Mouse (Mus musculus): ENCODE results near the gene Snupn. TPM values are rescaled to one million over a fixed set of nuclear protein-coding genes. Genes with fewer than 3 reads are reported as not detected.
"Not testable (repeated sequence)": the region's sequence is repeated elsewhere in the genome, so short reads cannot be mapped to it uniquely, and the experiment has no call there.

Snupn gene
- 10 to 100 TPM; 13.5 to 16.3 TPM for total RNA-seq (2021)
- long read RNA-seq, experiment 1, transcript Snupn-201 (9 exons, 1,391 nt): major isoform, 12 of 19 reads
- long read RNA-seq, experiment 1, partial matches to known transcripts: 3 of 19 reads
- long read RNA-seq, experiment 1, other reads (novel, unspliced or antisense): 4 of 19 reads
- long read RNA-seq, experiment 2, transcript Snupn-201 (9 exons, 1,391 nt): major isoform, 10 of 12 reads
- long read RNA-seq, experiment 2, partial matches to known transcripts: 0 of 12 reads
- long read RNA-seq, experiment 2, other reads (novel, unspliced or antisense): 2 of 12 reads

GRCm38 (mm10) chr9:56950414-56951400 lies at the start of gene Snupn:
Snupn (plus strand) TSS chr9:56950878.
- peak; percentile 94 to 96 for DNase-seq (ENCODE audit: extremely low spot score in 1 of 2, low spot score in 2 of 2)
- intact Hi-C loops (cut with DNase I): loop anchor here (1.0 to 5.0 kb wide), 4 partner anchors 44 to 180 kb away; partner anchors contain the start of genes Man2c1, Ptpn9 and Sin3a
- H3K27ac ChIP-seq: peak within 1 kb of the TSS; percentile 91
- TF ChIP-seq CTCF (IDR thresholded peaks at IDR 0.05): no peak
- H3K4me3 ChIP-seq: peak within 1 kb of the TSS; percentile 56

- Histone ChIP-seq H3K4me3 (no peak overlapping the region), H3K27ac (peak overlapping the region; percentile 57)
- intact Hi-C loops (cut with DNase I): no loop called here
- peak in 1 of 2 experiments; percentile 20 for DNase-seq (ENCODE audit: extremely low spot score in 1 of 2, low spot score in 2 of 2)
- no peak for TF ChIP-seq CTCF (IDR thresholded peaks at IDR 0.05)
Observed at GRCm38 (mm10) chr9:56901187-56901586, 49.5 kb upstream of the Snupn start.

- no peak overlapping the region for H3K27ac ChIP-seq
- DNase-seq (ENCODE audit: extremely low spot score in 1 of 2, low spot score in 2 of 2): no peak
- no peak overlapping the region for H3K4me3 ChIP-seq
- no peak for TF ChIP-seq CTCF (IDR thresholded peaks at IDR 0.05)
- intact Hi-C loops (cut with DNase I): no loop called here
Observed at GRCm38 (mm10) chr9:56903662-56904061, 47.0 kb upstream of the Snupn start.

GRCm38 (mm10) chr9:56907549-56907948 lies 43.1 kb upstream of the Snupn start:
- intact Hi-C loops (cut with DNase I): no loop called here
- Histone ChIP-seq H3K4me3 (no peak overlapping the region), H3K27ac (no peak overlapping the region)
- TF ChIP-seq CTCF (IDR thresholded peaks at IDR 0.05): no peak
- DNase-seq (ENCODE audit: extremely low spot score in 1 of 2, low spot score in 2 of 2): no peak

- H3K4me3 ChIP-seq; DNase-seq (ENCODE audit: extremely low spot score in 1 of 2, low spot score in 2 of 2); intact Hi-C loops (cut with DNase I); H3K27ac ChIP-seq: not testable (repeated sequence)
Observed at GRCm38 (mm10) chr9:56909991-56910390, 40.7 kb upstream of the Snupn start.

GRCm38 (mm10) chr9:56911017-56911416 lies 39.7 kb upstream of the Snupn start:
- intact Hi-C loops (cut with DNase I): no loop called here
- no peak for DNase-seq (ENCODE audit: extremely low spot score in 1 of 2, low spot score in 2 of 2)
- TF ChIP-seq CTCF (IDR thresholded peaks at IDR 0.05): no peak
- H3K27ac ChIP-seq: no peak overlapping the region
- no peak overlapping the region for H3K4me3 ChIP-seq

GRCm38 (mm10) chr9:56913991-56914390 lies 36.7 kb upstream of the Snupn start:
- no peak for DNase-seq (ENCODE audit: extremely low spot score in 1 of 2, low spot score in 2 of 2)
- no peak for TF ChIP-seq CTCF (IDR thresholded peaks at IDR 0.05)
- Histone ChIP-seq H3K4me3 (no peak overlapping the region), H3K27ac (no peak overlapping the region)
- intact Hi-C loops (cut with DNase I): no loop called here

- Histone ChIP-seq H3K4me3 (no peak overlapping the region), H3K27ac (no peak overlapping the region)
- intact Hi-C loops (cut with DNase I): no loop called here
- TF ChIP-seq CTCF (IDR thresholded peaks at IDR 0.05): no peak
- DNase-seq (ENCODE audit: extremely low spot score in 1 of 2, low spot score in 2 of 2): no peak
Observed at GRCm38 (mm10) chr9:56915116-56915515, 35.6 kb upstream of the Snupn start.

- DNase-seq (ENCODE audit: extremely low spot score in 1 of 2, low spot score in 2 of 2): no peak
- intact Hi-C loops (cut with DNase I): no loop called here
- no peak for TF ChIP-seq CTCF (IDR thresholded peaks at IDR 0.05)
- H3K27ac ChIP-seq: no peak overlapping the region
- no peak overlapping the region for H3K4me3 ChIP-seq
Observed at GRCm38 (mm10) chr9:56915695-56916410, 34.8 kb upstream of the Snupn start.

GRCm38 (mm10) chr9:56917131-56917530 lies 33.5 kb upstream of the Snupn start:
- H3K4me3 ChIP-seq: no peak overlapping the region
- no peak for TF ChIP-seq CTCF (IDR thresholded peaks at IDR 0.05)
- DNase-seq (ENCODE audit: extremely low spot score in 1 of 2, low spot score in 2 of 2): no peak
- intact Hi-C loops (cut with DNase I): no loop called here
- H3K27ac ChIP-seq: no peak overlapping the region

- Histone ChIP-seq H3K27ac (no peak overlapping the region), H3K4me3 (no peak overlapping the region)
- DNase-seq (ENCODE audit: extremely low spot score in 1 of 2, low spot score in 2 of 2): no peak
- no peak for TF ChIP-seq CTCF (IDR thresholded peaks at IDR 0.05)
- intact Hi-C loops (cut with DNase I): no loop called here
Observed at GRCm38 (mm10) chr9:56918466-56918865, 32.2 kb upstream of the Snupn start.
